Mouse (Mus musculus) lung, postnatal 10 days (tissue): ENCODE measurements at regions not wholly inside any gene's neighbourhood (a gene's known extent, or its start where the extent isn't known, plus 50 kb on each side); places are given as distances from the start of the nearest gene placed in this dataset.

Experiments
- DNase-seq: peaks from one replicate; pipeline ENCODE4 v3.0.0; 2021

DNA sequence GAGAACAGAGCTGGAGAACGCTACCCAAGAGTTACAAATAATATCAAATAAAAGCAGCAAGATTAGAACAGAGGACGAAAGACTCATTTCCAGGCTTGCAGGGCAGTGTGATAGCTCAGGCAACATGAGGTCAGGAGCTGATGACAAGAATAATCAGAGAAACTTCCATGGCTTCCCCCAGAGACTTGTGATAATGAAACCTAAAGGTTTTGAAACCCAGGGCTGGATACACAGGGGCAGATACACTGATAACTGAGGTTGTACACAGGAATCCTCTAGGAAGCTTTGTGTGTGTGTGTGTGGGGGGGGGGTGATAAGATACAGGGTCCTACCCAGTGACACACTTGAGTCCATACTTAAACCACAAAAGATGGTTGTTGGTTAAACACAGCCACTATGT is 423.4 kb upstream of the Smim15 start:
- no peak for DNase-seq

DNA sequence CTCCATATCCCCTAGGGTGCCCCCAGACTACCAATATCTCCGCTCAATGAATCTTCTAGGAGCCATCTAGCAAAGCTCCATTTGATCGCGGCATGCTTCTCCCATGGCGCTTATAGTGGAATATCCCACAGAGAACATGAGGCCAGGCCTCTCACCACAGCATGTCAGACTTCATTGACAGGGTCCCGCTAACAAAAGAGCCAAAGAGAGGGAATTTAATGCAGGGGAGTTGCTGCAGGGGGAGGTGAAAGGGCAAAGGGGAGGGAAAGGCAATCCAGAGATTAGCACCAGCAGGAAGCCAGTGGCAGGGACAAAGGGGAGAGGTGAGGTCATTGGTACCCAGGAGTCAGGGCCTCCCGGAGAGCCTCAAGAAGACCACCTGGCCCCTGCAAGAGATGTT is 424.0 kb upstream of the Smim15 start:
- no peak for DNase-seq

DNA sequence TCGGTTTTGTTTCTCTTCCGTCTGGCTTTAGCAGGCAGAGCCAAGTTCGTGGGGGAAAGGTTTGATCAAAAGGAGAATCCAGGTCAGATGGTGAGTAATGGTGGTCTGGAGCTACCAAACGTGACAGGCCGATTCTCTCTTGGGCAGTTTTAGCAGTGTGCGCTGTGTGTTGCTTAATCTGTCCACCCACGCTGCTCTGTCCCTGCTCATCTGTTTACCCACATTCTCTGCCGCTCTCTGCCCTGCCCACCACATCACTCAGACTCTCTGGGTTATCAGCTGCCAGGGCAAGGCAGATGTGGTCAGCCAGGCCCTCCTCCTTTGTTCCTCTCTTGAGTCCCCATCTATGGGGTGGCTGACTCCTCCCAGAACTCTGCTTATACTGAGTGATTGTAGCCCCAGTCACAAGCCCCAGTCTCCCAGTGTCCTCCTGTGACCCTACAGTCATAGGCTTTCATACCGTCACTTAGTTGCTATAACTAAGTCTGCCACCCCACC is 424.8 kb upstream of the Smim15 start:
- DNase-seq, result peak; percentile 51

DNA sequence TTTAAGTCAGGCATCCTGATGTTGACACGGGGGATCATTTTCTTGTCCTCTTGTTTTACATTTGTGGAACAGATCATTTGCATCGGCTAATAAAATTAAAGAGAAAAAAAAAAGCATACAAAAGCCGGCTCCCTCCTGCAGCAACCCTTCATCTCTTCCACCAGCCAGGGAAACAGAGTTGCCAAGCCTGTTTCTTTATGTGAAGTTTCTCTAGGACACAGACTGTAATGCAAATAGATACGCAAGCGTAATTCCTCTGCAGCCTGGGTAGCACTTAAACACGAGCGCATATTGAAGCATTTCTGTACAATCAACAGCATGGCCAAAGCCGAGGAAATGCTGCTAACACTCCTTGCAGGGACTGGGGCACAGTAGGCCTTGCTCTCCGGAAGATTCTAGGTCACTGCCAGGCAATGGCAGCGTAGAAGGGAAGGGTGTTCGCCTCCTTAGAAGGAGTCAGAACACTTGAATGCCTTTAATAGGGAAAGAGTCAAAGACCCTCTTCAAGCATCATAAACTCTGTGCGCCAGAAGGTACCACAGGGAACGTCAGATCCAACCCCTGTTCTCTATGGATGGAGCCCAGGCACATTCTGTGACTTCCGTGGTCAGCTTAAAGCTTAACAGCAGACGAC is 425.3 kb upstream of the Smim15 start:
- no peak for DNase-seq

DNA sequence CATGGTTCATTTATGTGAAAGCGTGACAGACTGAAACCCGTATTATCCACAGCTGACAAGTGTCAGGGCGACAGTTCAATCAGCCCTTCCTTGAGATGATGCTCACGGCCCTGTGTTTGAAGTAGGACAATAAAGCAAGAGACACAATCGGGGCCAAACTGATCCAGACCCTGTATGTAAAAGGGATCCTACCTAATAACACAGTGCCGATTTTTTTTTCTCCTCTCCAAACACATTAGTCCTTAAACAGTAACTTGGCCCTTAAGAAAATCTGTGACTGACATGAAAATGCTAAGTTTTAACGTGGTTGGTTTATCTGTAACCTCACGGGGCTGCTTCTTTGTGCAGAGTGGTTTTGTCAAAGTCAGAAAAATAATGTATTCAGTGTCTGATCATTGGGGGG is 425.9 kb upstream of the Smim15 start:
- no peak for DNase-seq

DNA sequence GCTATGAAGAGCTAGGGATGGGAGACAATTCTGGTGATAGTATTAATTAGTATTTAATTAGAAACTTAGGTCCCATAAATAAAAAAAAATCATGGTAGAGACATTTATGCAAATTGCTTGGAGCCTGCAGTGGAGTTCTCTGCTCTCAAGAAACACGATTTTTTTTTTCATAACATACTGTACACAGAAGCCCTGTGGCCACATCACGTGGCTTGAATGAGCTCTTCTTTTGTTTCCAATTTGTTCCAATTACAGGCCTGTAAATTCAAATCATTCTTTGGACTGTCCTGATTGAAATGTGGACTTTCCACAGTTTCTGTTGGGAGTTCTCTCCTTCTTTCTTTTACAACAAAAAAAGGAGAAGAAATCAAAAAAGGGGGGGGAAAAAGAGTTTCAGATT is 426.7 kb upstream of the Smim15 start:
- no peak for DNase-seq

DNA sequence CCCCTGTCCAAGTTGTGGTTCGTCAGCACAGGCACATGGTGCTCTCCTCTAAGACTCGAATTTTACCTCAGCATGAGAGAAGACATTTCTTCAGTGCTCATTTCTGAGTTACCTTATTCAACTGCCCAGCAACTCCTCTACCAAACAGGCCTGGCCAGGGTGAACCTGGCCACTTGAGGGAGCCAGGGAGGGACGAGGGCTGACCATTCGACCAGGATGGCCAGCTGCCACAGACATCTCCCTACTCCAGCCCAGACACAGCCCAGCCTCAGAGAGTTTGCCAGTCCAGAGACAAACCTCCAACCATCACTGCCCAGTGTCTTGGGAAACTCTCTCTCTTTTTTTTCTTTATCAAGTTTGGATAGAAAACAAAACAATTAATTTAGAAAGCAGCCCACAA is 427.5 kb upstream of the Smim15 start:
- peak; percentile 21 for DNase-seq

DNA sequence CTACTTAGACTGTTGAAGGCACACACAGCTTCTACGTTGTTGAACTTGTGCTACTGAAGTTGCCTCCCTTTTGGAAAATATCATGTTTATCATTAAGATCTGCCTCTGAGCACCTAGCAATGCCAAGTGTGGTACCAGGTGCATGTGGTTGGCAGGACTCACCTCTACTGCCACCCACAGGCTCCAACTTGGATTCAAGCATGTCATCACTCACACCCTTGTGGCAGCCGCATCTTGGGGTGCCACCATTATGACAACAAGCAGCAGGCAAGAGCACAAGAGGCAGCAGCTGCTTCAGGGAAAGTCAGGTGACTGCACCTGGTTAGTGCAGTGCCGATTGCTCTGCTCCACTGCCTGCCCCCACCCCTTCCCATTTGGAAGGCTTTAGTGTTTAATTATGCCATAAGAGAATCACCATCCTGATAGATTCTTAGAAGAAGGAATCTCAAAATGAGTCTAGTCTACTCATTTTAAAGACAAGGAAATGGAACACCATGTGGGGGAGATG is 435.2 kb upstream of the Smim15 start:
- DNase-seq, result no peak

DNA sequence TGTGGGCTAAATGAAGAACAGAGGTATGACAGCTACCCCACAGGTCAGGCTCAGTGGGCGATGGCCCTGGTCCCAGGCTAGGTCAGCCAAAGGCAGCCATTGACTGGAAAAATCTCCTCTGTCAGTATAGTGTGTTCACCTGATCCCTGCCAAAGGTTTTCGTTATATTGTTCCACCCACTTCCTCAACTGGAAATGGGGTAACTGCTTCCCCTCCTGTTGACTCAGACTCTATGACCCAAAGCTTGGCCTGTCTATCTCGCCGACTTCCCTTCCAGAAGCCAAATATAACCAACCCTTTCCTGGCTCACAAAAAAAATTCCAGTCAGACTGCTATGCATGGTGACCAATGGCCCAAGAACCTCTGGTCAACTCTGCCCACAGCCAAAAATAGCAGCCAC is 437.0 kb upstream of the Smim15 start:
- DNase-seq, result peak; percentile 20

DNA sequence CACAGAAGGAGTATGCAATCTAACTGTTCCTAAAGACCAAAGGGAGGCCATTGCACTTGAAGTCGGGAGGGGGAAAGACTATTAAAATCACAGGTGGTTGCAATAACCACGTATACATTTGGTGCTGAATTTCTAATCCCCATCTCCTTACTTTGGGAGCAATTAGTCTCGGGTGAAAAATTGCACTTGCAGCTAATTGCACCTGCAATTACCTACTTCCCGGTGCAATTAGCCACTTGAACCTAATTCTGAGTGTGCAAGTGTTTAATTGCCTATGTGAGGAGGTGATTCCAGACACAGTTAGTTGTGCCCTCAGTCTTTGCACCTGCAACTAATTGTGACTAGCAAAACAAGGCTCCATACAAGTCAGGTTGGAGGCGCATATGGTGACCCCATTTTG is 442.1 kb upstream of the Smim15 start:
- DNase-seq, result no peak

DNA sequence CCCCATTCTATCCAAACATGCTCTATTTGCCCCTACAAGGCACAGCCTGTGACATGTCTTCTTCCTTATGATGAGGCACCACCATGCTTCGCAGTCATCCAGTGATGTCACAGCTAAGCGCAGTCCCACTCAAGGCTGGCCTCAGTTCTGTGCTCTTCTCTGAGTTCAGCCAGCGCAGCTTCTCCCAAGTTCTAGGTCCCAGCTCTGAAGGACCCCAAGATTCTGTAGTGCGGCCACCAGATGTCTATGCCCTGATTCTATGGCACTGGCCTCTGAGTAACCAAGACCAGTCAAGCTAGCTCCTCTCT is 443.2 kb upstream of the Smim15 start:
- no peak for DNase-seq

DNA sequence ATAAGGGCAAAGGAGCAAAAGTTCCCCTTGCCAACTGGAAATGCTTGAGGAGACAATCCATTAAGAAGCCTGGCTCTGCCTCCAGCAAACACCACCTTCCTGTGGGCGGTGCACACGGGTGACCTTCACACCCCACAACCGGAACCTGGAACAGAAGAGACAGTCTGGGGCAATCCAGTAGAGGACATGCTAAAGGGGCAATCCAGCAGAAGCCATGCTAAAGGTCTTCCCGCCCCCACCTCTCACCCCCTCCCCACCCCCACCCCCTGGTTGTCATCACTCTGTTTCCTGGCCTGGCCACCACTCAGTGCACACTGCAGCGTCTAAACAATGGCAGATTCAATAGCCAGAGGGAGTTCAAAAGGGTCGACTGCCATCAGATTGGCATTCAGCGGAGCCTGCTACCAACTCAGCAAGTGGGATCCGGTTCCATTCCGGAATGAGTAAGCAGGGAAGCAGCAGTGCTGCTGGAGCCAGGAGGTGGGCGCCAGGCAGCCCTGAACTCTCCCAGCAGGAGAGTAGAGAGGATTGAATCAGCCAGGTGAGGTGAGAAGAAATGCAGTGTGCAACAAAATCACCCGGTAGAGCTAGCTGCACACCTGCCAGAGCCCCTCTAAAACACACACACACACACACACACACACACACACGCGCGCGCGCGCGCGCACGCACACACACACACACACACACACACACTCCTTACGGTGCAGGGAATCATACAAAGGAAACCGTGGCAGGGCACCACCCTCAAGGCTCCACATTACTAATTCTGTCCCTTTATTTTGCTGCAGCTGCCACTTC is 443.7 kb upstream of the Smim15 start:
- peak; percentile 63 for DNase-seq

DNA sequence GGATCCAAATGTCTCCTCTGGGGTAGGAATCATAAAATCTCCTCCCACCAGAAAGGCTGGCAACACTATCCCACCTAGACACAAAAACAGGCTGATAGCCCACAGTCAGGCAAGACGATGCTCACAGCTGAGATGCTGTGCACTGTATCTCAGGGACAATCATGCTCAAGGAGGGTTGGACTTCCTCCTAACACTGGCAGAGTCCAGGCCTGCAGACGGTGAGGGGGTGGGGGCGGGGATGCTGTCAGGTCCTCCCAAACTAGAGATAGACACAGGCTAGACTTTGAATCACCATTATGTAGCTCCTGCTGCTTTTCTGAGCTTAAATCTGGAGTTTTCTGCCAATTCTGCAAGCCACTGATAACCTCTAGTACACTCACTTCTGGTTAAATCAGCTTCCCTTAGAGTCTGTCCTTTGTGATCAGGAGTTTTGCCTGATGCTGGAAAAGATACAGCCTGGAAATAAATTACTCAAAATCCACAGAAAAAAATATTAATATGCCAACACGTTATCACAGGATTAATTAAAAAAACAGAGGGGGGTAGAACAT is 445.1 kb upstream of the Smim15 start:
- DNase-seq, result no peak

DNA sequence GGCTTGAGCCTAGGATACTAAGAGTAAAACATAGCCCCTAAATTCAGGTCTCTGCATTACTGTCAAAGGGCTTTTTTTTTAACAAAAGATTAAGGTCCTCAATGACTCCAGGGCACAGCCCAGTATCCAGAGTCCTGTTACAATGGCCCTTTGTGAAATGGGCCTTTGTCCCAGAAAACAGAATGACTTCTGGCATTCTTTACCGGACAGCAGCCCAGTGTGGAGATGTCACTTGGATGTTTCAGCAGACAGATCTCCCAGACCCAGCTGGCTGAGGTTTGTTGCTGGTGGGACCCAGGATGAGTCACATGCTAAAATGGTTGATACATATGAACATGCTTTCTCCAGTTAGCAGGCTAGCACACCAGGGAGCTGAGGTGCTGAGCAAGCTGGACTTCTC is 445.9 kb upstream of the Smim15 start:
- no peak for DNase-seq

DNA sequence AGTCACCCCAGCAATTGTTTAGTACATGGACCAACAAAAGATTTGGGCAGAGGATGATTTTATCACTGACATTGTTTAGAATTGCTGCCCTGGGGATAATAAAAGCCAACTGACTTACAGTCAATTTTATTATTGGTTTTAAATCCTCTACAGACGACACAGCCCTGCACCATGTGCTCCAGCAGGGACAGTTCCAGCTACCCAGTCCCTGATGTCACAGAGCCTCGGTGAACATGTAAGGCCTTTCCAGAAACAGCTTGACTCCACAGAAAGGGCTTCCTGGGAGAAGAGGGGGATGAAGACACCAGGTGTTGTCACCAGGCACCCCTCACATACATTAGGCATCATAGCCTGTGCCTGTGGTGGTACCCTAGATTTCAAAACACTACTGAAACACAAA is 447.0 kb upstream of the Smim15 start:
- DNase-seq, result no peak

DNA sequence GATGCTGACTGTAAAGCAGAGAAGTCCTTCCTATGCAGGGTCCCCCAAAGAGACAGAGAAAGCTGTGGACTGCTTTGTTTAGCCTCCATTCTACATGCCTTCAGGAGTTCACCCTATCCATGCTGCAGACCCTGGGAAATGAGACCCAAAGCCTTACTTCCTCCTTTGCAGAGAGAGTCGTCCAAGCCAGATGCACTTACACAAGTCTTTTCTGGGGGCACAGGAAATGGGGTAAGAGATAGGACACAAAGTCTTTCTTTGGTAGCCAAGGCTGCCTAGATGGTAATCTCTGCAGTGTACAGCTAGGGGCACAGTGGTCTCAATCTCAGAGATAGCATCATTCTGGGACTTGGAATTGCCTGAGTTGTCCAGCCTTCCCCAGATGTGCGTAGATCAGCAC is 448.1 kb upstream of the Smim15 start:
- DNase-seq, result no peak

DNA sequence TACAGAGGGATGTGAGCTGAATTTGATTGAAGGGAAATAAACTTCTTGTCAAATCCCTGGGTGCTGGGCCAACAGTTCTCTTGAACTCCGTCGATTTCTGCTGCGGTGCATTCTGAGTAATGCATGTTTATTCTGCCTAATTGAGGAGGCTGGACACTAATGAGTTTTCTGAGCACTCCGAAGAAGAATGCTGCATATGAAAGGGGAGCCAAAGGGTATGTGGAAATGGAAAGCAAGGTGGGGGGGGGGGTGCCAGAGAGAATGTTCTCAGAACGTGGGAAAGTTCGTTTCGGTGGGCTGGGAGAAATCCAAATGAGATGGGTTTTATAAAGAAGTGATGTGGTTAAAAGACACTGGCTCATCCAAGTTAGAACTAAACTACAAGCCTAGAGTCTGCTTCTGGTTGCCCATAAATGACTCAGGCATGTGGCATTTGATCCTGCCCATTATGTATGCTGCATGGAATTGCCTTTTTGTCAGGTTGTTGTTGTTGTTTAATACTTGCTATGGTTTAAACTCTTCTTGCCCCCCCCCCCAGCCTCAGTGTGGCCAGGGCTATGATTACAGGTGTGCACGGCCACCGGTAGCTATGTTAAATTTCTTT is 455.7 kb upstream of the Smim15 start:
- no peak for DNase-seq

DNA sequence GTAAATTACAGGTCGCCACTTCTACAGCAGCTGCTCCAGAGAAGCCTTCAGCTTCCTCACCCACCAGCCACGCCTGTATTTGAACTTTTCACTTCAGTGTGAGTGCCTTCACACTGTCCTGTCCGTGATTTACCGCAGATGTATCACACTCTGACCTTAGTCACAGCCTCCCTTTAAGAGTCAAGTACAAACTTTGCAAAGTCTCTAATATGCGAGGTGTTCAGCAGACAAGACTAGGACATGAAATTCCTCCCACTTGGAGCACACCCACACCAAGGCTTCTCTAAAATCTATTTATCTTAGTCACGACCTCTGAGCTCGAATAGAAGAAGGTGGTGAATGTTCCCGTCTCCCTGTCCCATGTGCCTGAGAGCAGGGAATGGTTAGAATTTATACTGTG is 456.6 kb upstream of the Smim15 start:
- no peak for DNase-seq

DNA sequence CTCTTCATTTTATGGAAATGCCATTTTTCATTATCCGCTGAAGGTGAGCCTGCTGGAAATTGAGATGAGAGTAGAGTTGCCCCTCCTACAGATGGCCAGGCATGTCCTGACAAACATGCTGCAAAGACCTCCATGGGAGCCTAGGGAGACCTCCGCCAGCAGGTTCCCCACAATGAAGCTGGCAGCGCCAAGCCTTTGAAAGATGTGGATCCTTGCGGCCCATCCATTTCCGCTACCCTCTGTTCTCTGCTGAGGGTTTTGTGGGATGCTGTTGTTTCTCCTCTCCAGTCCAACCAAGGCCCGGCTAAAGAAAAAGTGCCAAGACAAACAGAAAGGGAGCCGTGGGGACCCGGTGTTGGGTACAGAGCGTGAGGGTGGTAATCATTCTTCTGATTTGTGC is 458.3 kb upstream of the Smim15 start:
- no peak for DNase-seq

DNA sequence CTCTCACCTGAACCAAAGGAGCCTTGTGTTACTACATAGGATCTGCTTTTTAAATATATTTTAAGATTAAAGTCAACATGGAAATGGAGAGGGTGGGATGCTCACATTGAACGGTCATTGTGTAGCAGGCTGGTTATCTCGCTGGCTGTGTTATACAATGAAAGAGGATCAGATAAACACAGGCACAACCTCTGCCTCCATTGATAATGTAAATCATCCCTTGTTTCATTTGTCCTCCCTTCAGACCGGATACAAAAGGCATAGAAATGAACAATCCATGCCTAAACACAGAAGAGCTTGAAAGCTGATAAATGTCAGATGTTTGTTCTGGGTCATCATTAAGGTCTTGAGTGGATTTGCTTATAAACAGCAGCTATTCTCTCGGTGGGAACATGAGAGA is 458.9 kb upstream of the Smim15 start:
- DNase-seq, result no peak

DNA sequence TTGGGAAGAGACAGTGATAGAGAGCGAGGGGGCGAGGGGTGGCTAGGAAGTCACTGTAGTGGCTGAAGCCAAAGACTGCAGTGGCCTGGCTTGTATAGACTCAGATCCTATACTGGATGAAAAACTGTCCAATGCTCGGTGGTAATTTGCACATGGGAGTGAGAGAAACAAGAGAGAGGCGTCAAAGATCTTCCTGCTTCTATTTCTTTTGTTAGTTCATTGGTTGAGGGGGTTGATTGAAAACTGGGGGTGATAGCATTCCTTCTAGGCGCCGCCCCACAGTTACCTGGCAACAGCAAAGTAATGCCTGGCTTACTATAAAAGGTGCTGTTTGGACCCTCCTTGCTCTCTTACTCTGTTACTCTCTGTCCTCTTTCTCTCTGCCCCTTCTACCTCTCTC is 465.3 kb upstream of the Smim15 start:
- no peak for DNase-seq

DNA sequence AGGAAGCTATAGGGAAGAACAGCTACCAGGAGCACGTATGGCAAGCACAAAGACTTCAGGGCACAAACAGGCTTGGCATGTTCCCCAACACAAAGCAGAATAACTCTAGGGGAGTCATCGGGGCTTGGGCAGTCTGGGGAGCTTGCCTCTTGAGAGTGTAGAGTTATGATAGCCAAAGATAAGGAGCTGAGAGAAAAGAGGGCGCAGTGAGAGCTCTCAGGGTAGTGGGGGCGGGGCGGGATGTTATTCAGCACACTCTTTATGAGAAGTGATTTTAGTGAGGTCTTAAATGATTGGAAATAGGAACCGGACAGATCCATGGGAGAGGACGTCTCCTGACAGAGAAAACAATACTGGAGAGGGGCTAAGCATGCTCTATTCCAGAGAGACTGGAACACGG is 466.4 kb upstream of the Smim15 start:
- DNase-seq, result no peak

DNA sequence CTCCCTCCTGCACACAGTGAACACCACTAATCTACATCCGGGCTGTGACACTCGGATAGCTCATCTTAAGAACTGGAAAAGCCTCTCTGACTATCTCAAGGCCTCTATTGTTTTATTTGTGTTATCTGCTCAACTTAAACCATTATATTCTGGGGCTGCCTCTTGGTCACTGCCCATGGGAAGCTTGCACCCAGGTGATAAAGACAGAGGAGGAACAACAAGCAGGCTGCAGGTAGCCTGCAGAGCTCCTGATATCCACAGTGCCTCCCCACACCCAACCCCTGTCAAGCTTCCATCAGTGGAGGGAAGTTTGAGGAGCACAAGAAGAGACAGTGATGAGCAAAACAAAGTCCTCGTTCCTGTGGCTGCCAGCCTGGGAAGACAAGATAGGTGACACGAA is 467.0 kb upstream of the Smim15 start:
- DNase-seq, result no peak

DNA sequence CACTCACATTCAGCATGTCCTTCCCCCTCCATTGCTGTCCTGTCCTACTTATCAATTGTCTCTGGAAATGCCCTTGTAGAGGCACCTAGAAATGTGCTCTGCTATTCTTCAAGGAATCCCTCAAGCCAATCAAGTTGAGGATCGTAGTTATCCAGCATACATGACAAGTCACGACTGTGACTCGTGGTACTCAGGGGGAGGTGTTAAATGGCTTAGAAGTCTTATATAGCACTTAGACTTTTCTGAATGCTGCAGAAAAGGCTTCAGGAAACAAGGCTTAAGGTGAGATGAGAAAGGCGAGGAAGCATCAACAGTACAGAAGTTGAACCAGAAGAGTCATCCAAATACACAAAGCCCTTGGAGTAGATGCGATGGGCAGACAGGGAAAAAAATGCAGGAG is 467.5 kb upstream of the Smim15 start:
- DNase-seq, result no peak
